Mouse (Mus musculus) kidney, adult 8-10 months (tissue): ENCODE measurements around the gene Grm4.

ENCODE experiments used
- DNase-seq, 2 experiments: peaks; one replicate each; pipeline ENCODE4 v3.0.0; 2022

The Grm4 gene

DNA sequence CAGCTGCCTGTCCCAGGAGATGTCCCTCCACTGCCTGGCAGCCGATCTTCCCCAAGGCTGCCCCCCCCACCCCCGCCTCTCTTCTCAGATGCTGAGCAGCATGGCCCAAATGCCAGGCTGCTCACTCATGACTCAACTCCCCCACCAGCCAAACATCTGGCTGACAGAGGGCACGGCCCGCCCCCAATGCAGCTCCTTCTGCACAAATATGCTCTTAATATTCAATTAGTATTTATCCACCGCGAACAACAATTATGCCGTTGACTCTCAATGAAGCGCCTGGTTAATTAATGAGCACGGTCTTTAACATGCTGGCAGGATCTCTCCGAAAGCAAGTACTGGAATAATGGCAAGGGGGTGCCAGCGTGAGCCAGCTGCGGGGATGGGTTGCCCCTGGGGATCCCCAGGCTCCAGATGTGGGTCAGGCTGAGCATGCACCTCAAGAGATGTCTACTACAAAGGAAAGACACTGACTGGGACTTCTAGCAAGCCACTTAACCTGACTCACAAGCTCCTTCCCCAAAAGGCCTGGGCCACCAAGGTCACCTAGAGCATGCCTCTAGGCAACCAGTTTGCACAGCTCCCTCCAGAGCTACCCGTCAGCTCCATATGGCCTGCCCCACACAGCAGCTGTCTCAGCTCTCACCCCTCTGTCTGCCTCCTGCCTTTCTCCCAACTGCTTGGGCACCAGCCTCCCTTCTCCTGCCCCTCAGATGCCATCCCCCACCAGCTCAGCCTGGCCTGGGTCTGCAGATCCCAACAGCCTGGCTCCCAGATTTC is 131.8 kb downstream of the Grm4 start:
- no peak for DNase-seq

DNA sequence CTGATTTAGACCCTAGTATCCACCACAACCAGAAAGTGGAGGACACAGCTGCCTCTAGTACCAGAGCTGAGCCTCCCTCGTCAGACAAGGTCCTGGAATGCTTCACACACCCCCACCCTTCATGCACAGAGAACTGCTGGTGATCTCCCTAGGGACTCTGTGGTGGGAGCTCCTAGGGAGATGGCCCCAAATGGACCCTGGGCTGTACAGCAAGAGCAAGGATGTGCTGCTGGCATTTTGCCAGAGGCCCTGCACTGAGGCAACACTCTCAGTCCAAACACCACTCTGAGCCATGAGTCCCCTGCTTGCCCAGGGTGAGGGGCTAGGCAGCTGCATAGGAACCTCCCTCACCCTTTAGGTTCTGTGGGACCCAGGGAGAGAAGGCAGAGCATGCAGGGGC is 134.8 kb downstream of the Grm4 start:
- DNase-seq = no peak

DNA sequence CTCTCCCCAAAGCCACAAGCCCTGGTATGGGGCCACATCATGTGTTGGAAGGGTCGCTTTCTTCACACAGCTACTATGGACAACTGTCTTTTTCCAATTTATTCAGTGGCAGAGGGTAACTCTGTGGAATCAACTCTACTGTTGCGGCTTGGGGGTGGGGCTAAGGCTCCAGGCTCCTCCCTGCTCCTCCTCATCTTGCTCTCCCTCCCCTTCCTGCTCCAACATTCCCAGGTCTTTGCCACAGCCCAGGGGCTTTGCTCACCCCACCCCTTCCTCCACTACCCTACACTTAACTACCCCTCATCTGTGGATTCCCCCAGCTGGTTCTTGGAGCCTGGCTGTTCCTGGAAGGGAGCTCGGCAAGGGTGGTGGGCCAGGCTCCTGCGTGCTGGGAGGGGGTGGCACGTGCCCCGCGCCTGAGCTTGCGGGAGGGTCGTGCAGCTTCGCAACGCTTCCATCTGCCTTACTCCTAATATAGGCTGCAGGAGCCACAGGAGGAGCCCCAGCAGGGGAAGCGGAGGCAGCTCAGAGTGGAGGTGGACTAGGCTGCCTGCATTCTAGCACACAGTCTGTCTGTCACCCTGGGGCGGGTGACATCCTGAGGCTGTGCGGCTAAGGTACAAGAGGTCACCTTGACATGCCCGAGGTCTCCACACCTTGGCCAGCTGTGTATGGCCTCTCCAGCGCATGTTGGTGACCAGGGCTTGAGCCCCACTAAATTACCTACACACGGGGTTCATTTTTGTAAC is 135.5 kb downstream of the Grm4 start:
- DNase-seq = no peak

DNA sequence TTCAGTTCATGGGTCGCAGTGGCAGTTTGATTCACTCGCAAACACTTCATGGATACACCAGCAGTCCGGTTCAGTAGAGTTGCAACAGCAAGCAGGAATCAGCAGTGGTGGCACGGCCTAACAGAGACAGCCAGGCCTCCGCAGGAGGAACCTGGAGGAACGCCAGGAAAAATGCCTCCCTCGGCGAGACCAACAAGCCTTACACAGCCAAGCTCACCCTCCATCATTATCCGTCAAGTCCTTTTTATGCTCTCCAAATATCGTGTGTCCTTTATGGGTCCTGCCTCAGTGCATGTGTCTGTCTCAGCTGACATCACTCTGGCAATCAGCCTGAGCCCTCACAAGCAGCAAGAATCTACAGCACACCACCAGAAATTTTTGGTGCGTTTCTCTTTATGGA is 138.3 kb downstream of the Grm4 start:
- DNase-seq = no peak

DNA sequence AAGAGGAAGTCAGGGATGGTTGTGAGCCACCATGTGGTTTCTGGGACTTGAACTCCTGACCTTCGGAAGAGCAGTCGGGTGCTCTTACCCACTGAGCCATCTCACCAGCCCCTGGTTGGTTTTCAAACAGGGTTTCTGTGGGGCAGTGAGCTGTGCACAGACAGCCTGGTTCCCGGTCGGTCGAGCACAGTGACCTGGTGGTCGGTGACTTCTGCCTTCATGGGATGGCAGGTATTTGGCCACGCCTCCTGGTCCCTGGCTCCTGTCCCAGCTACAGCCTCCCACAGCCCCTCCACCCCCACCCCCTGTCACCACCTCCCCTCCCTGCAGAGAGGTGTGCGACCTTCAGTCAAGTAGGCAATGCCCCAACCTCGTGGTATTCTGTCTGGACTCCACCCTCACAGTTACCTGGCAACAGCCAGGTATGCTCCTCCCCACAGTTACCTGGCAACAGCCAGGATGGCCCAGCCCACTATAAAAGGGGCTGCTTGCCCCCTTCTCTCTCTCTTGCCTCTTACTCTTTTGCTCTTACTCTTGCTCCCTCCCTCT is 140.2 kb downstream of the Grm4 start:
- peak in 1 of 2 experiments; percentile 6 for DNase-seq

DNA sequence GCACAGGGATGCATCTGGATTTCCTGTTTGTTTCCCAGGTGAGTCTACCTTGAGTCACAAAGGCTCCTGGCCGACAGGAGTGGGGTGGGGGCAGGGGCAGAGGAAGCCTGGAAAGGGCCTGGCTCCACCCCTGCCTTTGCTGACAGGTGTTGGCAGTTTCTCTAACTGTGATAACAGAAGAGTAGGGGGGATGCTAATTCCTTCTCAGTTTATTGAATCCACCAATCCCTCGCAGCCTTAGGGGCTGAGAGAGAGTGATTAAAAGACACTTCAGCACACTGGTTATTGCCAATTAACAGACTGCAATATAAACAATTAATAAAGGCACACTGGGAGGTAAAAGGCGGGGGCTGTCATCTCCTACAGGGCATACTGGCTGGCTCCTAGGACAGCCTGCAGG is 142.2 kb downstream of the Grm4 start:
- DNase-seq = no peak

DNA sequence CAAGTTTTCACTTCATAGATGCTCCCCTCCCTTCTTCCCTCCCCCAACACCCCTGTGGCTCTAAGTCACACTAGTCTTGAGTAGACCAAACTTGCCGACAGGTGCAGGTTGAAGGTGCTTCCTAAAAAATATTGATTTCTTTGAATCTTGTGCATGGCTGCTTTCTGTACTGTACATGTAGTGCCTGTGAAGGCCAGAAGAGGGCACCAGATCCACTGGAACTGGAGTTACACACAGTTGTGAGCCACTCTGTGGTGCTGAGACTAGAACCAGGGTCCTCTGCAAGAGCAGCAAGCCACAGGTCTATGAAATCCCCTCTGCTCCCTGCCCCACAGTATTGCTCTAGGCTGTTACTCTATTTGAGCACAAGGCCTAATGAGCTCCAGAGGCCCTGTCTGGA is 144.1 kb downstream of the Grm4 start:
- DNase-seq = no peak

DNA sequence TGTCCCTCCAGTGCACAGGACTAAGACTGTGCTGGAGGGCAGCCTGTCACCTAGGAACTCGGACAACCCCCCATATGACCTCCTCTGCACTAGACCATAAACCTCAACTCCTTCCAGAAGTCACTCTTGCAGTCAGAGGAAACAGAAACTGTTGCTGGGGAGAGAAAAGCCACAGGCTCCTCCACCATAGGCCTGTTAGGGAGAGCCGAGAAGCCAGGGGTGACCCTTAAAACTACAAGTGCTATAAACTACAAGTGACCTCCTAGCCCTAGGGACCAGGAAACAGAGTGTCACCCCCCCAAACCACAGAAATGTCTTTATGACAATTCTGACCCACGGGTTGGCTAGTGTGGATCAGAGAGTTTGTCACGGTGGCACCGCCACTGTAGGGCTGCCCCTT is 145.7 kb downstream of the Grm4 start:
- DNase-seq = no peak
